ENCODE assay signal across 31 mouse cellular contexts in the genomic region with DNA sequence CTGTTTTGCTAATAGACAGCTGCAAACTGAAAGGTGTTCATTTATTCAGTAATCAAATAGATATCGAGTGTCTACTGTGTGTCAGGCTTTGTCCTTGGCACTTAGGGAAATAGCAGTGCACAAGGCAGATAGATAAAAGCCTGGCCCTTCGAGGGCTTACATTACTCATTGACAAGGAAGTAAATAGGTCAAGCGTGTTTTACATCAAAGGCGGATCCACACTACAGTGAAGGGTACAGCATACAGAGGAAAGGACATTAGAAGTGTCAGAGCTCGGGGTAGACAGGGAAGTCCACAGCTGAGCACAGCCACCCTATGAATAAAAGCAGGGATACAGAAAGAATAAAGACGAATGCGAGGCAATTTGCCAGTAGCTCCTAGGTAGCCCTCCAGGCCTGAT.
A peak's percentile ranks its signal among the peaks of the same experiment; 100 is the strongest.
DNase-seq lines count a peak whose midpoint lies in the region; ATAC-seq lines count a peak whose summit lies in the region.
"Had no signal": no experiment of that assay in that cellular context is flagged by ENCODE, and none has a peak within 500 bp of the region (broad histone marks: within the 10 kb centered on the region; RNA-seq: fewer than 3 reads in every experiment).

No protein-coding gene starts in this region.

- H3K27me3 ChIP-seq in midbrain, embryonic 13.5 days: no peaks in the 10 kb centered on the region
- no peaks in the 10 kb centered on the region for H3K27me3 ChIP-seq in midbrain, embryonic 10.5 days (ENCODE audit: low read depth, poor library complexity, severe bottlenecking)
- no peaks in the 10 kb centered on the region for H3K27me3 ChIP-seq in intestine, embryonic 16.5 days (replicated peaks; ENCODE audit: control insufficient read depth, insufficient read depth, low read length)
- no peaks in the 10 kb centered on the region for H3K27me3 ChIP-seq in stomach, embryonic 16.5 days (ENCODE audit: control insufficient read depth, insufficient read depth, low read length)
- H3K27me3 ChIP-seq in kidney, embryonic 16.5 days (ENCODE audit: insufficient read depth, low read length): no peaks in the 10 kb centered on the region; the same call in 1 of the 2 replicates
- H3K27me3 ChIP-seq: embryonic facial prominence, embryonic 12.5 days; forebrain, embryonic 15.5 days; heart, embryonic 12.5 days; limb, embryonic 15.5 days; liver, embryonic 13.5 days had no signal

- no peak overlapping the region for H3K9ac ChIP-seq in midbrain, embryonic 13.5 days (replicated peaks)
- H3K9ac ChIP-seq in intestine, embryonic 16.5 days (ENCODE audit: low read depth, low read length): no peak overlapping the region
- H3K9ac ChIP-seq in stomach, embryonic 16.5 days (ENCODE audit: low read length): no peak overlapping the region
- H3K9ac ChIP-seq in kidney, embryonic 16.5 days (replicated peaks; ENCODE audit: low read length): no peak overlapping the region
- H3K9ac ChIP-seq: embryonic facial prominence, embryonic 12.5 days; forebrain, embryonic 15.5 days; heart, embryonic 12.5 days; hindbrain, embryonic 13.5 days; limb, embryonic 15.5 days; liver, embryonic 13.5 days had no signal

- 62% methylated on average over 7 of the region's 7 CpGs for WGBS in midbrain, embryonic 13.5 days
- 82% methylated on average over 7 of the region's 7 CpGs for WGBS in midbrain, embryonic 10.5 days
- 50% methylated on average over 7 of the region's 7 CpGs for WGBS in intestine, embryonic 16.5 days
- 47% methylated on average over 7 of the region's 7 CpGs for WGBS in stomach, embryonic 16.5 days
- 61% methylated on average over 7 of the region's 7 CpGs for WGBS in kidney, embryonic 16.5 days

- H3K27ac ChIP-seq in midbrain, embryonic 13.5 days: no peak overlapping the region
- H3K27ac ChIP-seq in midbrain, embryonic 10.5 days (replicated peaks): no peak overlapping the region
- H3K27ac ChIP-seq in intestine, embryonic 16.5 days (ENCODE audit: low read length): no peak overlapping the region
- H3K27ac ChIP-seq in stomach, embryonic 16.5 days (ENCODE audit: low read length): no peak overlapping the region
- no peak overlapping the region for H3K27ac ChIP-seq in kidney, embryonic 16.5 days (ENCODE audit: low read length)
- H3K27ac ChIP-seq: embryonic facial prominence, embryonic 12.5 days; forebrain, embryonic 15.5 days; heart, adult 2 months; hindbrain, embryonic 13.5 days; limb, embryonic 10.5 days; limb, embryonic 15.5 days; liver, embryonic 13.5 days; macrophage had no signal

- no peaks in the 10 kb centered on the region for H3K9me3 ChIP-seq in midbrain, embryonic 13.5 days
- no peaks in the 10 kb centered on the region for H3K9me3 ChIP-seq in midbrain, embryonic 10.5 days (replicated peaks)
- H3K9me3 ChIP-seq in intestine, embryonic 16.5 days (ENCODE audit: control insufficient read depth, low read length): no peaks in the 10 kb centered on the region
- no peaks in the 10 kb centered on the region for H3K9me3 ChIP-seq in stomach, embryonic 16.5 days (replicated peaks; ENCODE audit: control insufficient read depth, low read length)
- H3K9me3 ChIP-seq in kidney, embryonic 16.5 days (ENCODE audit: low read length): no peaks in the 10 kb centered on the region
- H3K9me3 ChIP-seq: embryonic facial prominence, embryonic 12.5 days; forebrain, embryonic 15.5 days; G1E; heart, embryonic 12.5 days; hindbrain, embryonic 13.5 days; limb, embryonic 10.5 days; limb, embryonic 15.5 days; liver, embryonic 13.5 days had no signal

- peak; percentile 34 to 83 for DNase-seq in adrenal gland, adult (ENCODE audit: inconsistent age in 2 of 2, low spot score in 1 of 2)
- no peak for DNase-seq in adrenal gland, postnatal 4 days (ENCODE audit: low spot score in 2 of 2)
- DNase-seq in midbrain, embryonic 10.5 days (ENCODE audit: low spot score): no peak
- no peak for DNase-seq in spleen, adult 18-20 months
- DNase-seq: cerebellum, adult 11 months; cerebellum, adult 9-11 months; embryo, embryonic 11 days; heart, adult 2 months; heart, postnatal 4 days; kidney, adult 8-10 months; kidney, postnatal 10 days; layer of hippocampus, postnatal 36 days; liver, embryonic 13.5 days; lung, adult 18-20 months; right cerebral cortex, postnatal 25 days; thymus, postnatal 14 days had no signal

- H3K4me1 ChIP-seq in midbrain, embryonic 13.5 days (replicated peaks): peaks cover 9% of the 10 kb centered on the region; the same call in 1 of the 2 replicates
- H3K4me1 ChIP-seq in midbrain, embryonic 10.5 days: no peaks in the 10 kb centered on the region
- H3K4me1 ChIP-seq in intestine, embryonic 16.5 days (ENCODE audit: control insufficient read depth, insufficient read depth, low read length): no peaks in the 10 kb centered on the region; the same call in 1 of the 2 replicates
- H3K4me1 ChIP-seq in stomach, embryonic 16.5 days (ENCODE audit: control insufficient read depth, insufficient read depth, low read length): 0 out of 2 replicates have a peak, but pooled peaks cover 3% of the 10 kb centered on the region
- no peaks in the 10 kb centered on the region for H3K4me1 ChIP-seq in kidney, embryonic 16.5 days (ENCODE audit: insufficient read depth, low read length)
- H3K4me1 ChIP-seq: embryonic facial prominence, embryonic 12.5 days; forebrain, embryonic 15.5 days; limb, embryonic 10.5 days; limb, embryonic 15.5 days; liver, embryonic 13.5 days had no signal

- H3K4me2 ChIP-seq in midbrain, embryonic 13.5 days (replicated peaks): no peak overlapping the region
- H3K4me2 ChIP-seq in intestine, embryonic 16.5 days (ENCODE audit: low read depth, low read length): no peak overlapping the region
- no peak overlapping the region for H3K4me2 ChIP-seq in stomach, embryonic 16.5 days (ENCODE audit: low read depth, low read length)
- no peak overlapping the region for H3K4me2 ChIP-seq in kidney, embryonic 16.5 days (replicated peaks; ENCODE audit: low read depth, low read length)
- H3K4me2 ChIP-seq: embryonic facial prominence, embryonic 12.5 days; forebrain, embryonic 15.5 days; heart, embryonic 12.5 days; hindbrain, embryonic 13.5 days; limb, embryonic 15.5 days; liver, embryonic 13.5 days; midbrain, embryonic 11.5 days had no signal

- no peak overlapping the region for H3K4me3 ChIP-seq in midbrain, embryonic 13.5 days (replicated peaks)
- H3K4me3 ChIP-seq in midbrain, embryonic 10.5 days: no peak overlapping the region
- H3K4me3 ChIP-seq in intestine, embryonic 16.5 days (ENCODE audit: low read length): no peak overlapping the region
- H3K4me3 ChIP-seq in stomach, embryonic 16.5 days (replicated peaks; ENCODE audit: low read length): no peak overlapping the region
- H3K4me3 ChIP-seq in kidney, embryonic 16.5 days (ENCODE audit: low read length): no peak overlapping the region
- H3K4me3 ChIP-seq: embryonic facial prominence, embryonic 12.5 days; forebrain, embryonic 15.5 days; heart, adult 2 months; heart, embryonic 12.5 days; hindbrain, embryonic 13.5 days; limb, embryonic 10.5 days; limb, embryonic 15.5 days; liver, embryonic 13.5 days had no signal

- peak; percentile 69; the same call in 1 of the 2 replicates for ATAC-seq in midbrain, embryonic 13.5 days
- ATAC-seq in intestine, embryonic 16.5 days: peak; percentile 85
- ATAC-seq in stomach, embryonic 16.5 days (ENCODE audit: insufficient read depth, low FRiP score): peak; percentile 62; the same call in 1 of the 2 replicates
- no peak for ATAC-seq in kidney, embryonic 16.5 days (ENCODE audit: low FRiP score, low TSS enrichment)
- ATAC-seq: forebrain, embryonic 15.5 days; lung, postnatal 0 days; Patski had no signal

- H3K36me3 ChIP-seq in midbrain, embryonic 13.5 days: no peaks in the 10 kb centered on the region
- H3K36me3 ChIP-seq in midbrain, embryonic 10.5 days: no peaks in the 10 kb centered on the region
- H3K36me3 ChIP-seq in intestine, embryonic 16.5 days (ENCODE audit: control insufficient read depth, insufficient read depth, low read length): no peaks in the 10 kb centered on the region
- H3K36me3 ChIP-seq in stomach, embryonic 16.5 days (ENCODE audit: control insufficient read depth, insufficient read depth, low read length): no peaks in the 10 kb centered on the region
- H3K36me3 ChIP-seq in kidney, embryonic 16.5 days (ENCODE audit: insufficient read depth, low read length): no peaks in the 10 kb centered on the region
- H3K36me3 ChIP-seq: embryonic facial prominence, embryonic 12.5 days; forebrain, embryonic 15.5 days; G1E; heart, embryonic 12.5 days; hindbrain, embryonic 13.5 days; limb, embryonic 10.5 days; limb, embryonic 15.5 days; liver, embryonic 13.5 days had no signal

Comparison
In these comparisons a context has a peak if more than half of its experiments do, and no peak if none do; other contexts are left out.
1. DNase-seq: peak in adrenal gland, adult (2 of 2); none in adrenal gland, postnatal 4 days (0 of 2), midbrain, embryonic 10.5 days (single experiment) and spleen, adult 18-20 months (0 of 2).